Mouse (Mus musculus) cerebellum, adult 11 months (tissue): ENCODE results near the gene Enkur.
"Not testable (repeated sequence)": the region's sequence is repeated elsewhere in the genome, so short reads cannot be mapped to it uniquely, and the experiment has no call there.

Experiments
- DNase-seq: peaks from one replicate; pipeline ENCODE4 v3.0.0; 2022

Enkur gene

GRCm38 (mm10) chr2:21204912-21205830, at the start of gene Enkur, which contains the start of gene Thnsl1:
Gene Enkur (minus strand): TSS chr2:21205365.
Gene Thnsl1 (plus strand): TSS chr2:21205724.
- DNase-seq: peak; percentile 98

DNA sequence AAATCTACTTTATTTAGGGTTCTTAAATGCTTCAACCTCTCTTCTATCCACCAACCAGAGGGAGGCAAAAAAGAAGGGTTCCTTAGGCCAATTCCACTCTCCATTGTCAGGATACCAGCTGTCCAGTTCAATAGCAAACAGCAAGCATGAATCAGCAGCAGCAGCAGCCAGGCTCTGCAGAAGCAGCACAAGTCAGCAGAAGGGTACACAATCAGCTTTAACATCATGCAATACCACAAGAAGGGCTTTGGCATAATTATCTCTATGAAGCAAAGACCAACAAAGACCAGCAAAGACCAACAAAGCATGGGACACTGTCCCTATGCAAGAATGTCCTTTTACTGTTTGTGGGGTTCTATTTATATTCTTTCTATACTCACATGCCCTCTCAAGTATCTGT, 49.1 kb upstream of the Enkur start:
- no peak for DNase-seq

DNA sequence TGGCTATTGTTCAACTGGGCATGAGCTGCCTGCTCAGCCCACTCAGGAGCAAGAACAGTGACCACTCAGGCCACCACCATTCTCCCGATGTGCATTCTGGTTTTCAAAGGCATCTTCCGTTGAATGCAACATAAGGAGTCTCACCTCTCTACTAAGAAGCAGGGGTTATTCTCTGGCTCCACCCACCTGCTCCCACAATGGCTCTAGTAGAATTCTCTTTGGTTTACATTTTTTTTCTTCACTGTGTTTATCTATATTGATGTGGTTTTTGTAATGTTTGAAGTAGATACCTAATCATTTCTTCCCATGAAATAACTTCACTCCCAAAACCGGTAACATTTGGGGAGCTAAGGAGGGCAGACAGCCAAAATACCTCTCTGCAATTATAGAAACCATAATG, 48.5 kb upstream of the Enkur start:
- no peak for DNase-seq

GRCm38 (mm10) chr2:21245477-21246102, 40.4 kb upstream of the Enkur start:
- DNase-seq: no peak

DNA sequence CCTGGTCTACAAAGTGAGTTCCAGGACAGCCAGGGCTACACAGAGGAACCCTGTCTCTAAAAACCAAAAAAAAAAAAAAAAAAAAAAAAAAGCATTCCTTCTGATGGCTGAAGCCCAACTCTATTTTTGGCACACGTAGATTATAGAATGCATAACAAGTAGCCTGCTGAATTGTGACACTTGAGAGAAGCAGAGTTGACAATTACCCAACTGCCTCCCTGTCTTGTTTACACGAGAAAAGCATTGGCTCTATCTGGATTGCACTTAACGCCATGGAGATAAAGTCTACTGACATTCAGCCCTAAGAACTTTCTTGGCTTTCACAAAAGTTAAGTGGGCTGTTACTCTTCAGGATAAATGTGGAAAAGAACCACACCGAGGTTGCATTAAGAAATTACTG, 39.8 kb upstream of the Enkur start:
- no peak for DNase-seq

DNA sequence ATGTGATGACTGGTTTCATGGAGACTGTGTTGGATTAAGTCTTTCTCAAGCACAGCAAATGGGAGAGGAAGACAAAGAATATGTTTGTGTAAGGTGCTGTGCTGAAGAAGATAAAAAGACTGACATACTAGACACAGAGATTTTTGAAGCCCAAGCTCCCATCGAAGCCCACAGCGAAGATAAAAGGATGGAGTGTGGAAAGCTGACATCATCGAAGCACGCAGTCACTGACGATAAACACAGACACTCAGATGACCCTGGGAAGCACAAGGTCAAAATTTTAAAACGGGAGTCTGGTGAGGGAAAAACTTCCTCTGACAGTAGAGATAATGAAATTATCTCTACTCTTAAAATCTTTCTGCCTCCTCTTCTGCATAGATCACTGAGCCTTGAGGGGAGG, 38.9 kb upstream of the Enkur start:
- DNase-seq: not testable (repeated sequence)

- DNase-seq: no peak
Observed at GRCm38 (mm10) chr2:21236846-21237245, 31.7 kb upstream of the Enkur start.

- no peak for DNase-seq
Observed at GRCm38 (mm10) chr2:21235844-21236386, 30.8 kb upstream of the Enkur start.

DNA sequence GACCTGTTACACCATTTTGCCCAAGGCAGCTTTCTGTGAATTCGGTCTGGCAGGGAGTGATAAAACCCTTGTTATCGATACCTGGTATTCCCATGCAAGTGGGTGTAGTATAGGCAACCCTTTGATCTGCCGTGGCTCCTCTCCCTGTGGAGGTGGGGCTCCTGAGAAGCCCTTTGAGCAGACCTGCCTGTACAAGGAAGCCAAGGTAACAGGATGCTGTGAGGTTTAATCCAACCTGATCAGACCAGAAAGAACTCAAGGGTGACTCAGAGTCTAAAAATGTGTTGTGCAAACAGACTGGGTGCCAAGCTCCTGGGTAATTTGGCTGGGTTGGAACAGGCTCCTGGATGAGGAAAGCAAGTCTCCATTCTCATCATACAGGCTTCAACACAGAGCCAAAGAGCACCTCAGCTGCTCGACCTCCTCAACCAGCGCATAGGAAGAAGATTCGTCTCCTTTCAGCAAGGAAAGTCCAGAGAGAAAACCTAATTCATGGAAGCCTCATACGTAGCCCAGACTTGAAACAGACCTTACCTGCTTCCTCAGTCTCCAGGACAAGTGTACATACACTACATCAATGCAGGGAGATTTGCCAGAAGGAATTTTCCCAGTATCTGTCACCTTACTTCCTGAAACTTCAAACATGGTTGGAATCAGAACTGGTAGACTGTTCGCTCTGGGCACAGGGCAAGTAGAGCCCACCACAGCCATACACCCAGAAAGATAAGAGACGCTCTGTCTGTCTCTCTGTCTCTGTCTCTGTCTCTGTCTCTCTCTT, 29.9 kb upstream of the Enkur start:
- peak; percentile 46 for DNase-seq

- DNase-seq: no peak
Observed at GRCm38 (mm10) chr2:21231147-21231546, 26.0 kb upstream of the Enkur start.

GRCm38 (mm10) chr2:21230276-21230675, 25.1 kb upstream of the Enkur start:
- no peak for DNase-seq

DNA sequence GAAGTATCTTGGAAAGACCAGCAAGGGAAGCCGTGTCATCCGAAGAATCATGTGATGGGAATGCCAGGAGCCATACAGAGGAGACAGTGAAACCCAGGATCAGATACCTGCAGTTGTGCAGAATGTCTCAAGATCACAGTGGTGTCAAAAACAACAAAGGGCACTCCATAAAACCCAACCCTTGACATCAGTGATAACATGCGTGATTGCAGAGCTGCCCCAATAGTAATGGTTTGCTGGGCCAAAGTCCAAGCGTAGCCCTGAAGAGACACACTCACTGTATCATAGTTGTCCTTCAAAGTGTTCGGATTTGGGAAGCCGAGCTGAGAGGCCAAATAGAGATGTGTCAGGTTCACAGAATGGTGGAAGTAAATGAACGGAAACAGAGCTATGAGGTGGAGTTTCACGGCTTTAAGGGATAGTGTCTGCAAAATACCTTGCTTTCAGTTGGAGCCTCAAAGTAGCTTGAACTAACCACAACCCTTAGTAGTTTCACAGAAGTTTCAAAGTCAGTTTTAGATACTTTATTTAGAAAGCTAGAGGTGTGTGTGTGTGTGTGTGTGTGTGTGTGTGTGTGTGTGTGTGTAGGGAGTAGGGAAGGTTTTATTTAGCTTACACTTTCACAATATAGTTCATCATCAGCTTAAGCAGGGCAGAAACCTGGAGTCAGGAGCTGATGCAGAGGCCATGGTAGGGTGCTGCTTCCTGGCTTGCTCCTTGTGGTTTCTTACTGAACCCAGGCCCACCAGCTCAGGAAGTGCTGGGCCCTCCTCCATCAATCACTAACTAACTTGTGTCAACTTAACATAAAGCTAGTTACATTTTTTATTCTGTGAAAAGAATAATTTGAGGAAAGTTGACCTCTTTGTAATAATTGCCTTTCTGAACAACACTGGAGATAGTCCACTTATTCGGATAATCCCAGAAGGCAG, 17.6 kb upstream of the Enkur start:
- no peak for DNase-seq

- DNase-seq: no peak
Observed at GRCm38 (mm10) chr2:21215284-21215683, 10.1 kb upstream of the Enkur start.

DNA sequence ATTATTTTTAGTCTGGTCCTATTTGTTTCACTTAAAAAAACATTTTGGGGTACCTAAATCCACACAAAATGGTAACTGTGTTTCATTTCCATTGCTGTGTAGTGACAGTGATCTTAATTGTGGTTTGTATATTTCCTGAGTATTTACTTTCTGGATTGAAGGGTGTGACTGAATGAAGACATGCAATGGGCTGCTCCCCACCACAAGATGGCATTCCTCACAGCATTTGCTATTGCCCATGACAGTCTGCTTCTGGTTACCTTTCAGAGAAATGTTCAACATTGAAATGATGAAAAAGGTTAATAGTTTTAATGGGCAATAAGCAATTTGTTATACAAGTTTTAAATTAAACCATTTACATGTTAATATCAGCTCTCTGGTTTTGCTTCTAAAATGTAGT, 9.2 kb upstream of the Enkur start:
- DNase-seq: no peak

GRCm38 (mm10) chr2:21211361-21211760, 6.2 kb upstream of the Enkur start:
- no peak for DNase-seq

DNA sequence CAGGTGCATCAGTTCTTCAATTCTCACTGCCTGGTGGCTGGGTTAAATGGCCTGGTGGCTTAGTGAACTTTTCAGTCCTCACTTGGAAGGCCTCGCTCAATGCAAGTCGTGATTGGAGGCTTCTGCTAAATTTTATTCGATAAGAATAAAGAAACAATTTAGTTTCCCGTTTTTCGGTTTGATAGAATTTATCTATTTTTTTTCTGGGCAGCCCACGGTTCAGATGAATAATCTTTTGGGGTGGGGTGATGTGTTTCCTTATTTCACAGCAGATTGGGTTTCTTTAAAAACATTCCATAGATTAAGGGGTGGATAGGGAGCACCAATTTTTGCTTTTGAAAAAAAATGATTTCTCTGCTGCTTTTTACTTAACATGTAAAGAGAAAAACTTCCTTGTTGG, 1.1 kb upstream of the Enkur start:
- no peak for DNase-seq

DNA sequence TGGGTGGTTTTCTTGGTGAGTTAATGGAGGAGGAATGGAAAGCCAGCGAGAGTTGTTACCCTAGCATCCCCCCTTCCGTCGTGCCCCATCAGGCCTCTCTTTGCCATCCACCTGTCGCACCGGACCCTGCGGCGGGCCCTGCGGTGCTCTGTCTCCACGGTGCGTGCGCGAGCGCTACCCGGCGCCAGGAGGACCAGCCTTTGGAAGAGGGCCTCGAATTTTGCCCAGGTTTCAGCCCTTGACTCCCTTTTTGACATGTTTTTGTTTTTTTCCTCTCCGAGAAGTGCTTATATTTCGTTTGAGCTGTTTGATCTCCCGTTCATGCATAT, 630 bp upstream of the Enkur start:
- no peak for DNase-seq

GRCm38 (mm10) chr2:21202754-21203153, 2.4 kb downstream of the Enkur start:
- no peak for DNase-seq

DNA sequence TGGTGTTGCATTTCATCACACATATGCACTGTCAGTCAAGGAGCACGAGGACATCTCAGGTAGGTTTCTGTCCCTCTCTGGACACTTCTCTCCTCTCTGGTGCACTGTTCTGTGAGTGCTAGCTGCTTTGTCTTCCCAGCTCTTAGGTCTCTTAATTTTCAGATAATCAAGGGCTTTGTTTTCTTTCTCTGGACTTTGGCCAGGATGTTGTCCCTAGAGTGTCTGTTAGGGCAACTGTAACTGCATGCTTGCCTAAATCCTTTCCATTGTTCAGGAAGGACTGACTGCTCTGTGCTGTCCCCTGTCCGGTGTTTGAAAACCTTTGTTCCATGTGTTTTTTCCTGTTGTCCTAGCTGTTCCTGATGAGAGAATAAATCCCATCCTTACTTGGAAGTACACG, 6.1 kb downstream of the Enkur start:
- DNase-seq: no peak

- DNase-seq: no peak
Observed at GRCm38 (mm10) chr2:21195233-21195632, 9.9 kb downstream of the Enkur start.

DNA sequence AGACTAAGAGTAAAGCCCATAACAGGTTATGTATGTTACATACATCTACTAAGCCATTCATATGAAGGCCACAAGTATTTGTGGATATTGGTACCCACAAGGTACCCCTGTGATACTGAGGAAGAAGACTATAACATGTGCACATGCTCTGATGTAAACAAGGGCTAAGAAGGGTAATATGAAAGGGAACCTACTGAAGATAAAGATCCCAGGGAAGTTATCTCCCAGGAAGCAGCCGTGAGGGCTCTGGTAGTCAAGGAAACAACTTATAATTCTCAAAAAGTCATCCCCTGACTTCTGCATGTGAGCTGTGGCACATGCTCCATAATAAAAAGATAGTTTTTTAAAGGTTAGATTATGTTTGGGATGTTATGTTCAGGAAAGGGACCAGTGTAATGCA, 13.9 kb downstream of the Enkur start:
- DNase-seq: no peak

GRCm38 (mm10) chr2:21188610-21189009, 16.6 kb downstream of the Enkur start:
- no peak for DNase-seq
